Mouse (Mus musculus) limb, embryonic 13.5 days (tissue): ENCODE data around the gene Hmga1b. TPM values are rescaled to one million over a fixed set of nuclear protein-coding genes. Genes with fewer than 3 reads are reported as not detected.

Experiments
- polyA plus RNA-seq: library from polyadenylated mRNA; unstranded; fragments of >200 nt; fragmentation: Nextera tagmentation; extraction: Ambion mirVana; gene quantifications from 2 replicates; pipeline ENCODE4 v1.2.1, GENCODE M21; 2015

Hmga1b gene
- polyA plus RNA-seq, 1 experiment from 2014 or later = 4.9 TPM

Other genes with a start within 250 kb of the Hmga1b start
- 6.3 and 7.3 TPM in 2 replicates for gene Gcgr, start 232.1 kb upstream of the Hmga1b start, polyA plus RNA-seq
- gene Mcrip1, start 213.1 kb upstream of the Hmga1b start, polyA plus RNA-seq = 245 TPM in 2 replicates
- 0.59 and 0.94 TPM in 2 replicates for gene Ppp1r27, start 211.7 kb upstream of the Hmga1b start, polyA plus RNA-seq
- 775 and 791 TPM in 2 replicates for gene P4hb, start 189.5 kb upstream of the Hmga1b start, polyA plus RNA-seq
- 530 and 555 TPM in 2 replicates for gene Arhgdia, start 181.2 kb upstream of the Hmga1b start, polyA plus RNA-seq
- gene Alyref, start 164.4 kb upstream of the Hmga1b start, polyA plus RNA-seq = 480 and 508 TPM in 2 replicates
- 217 and 222 TPM in 2 replicates for gene Anapc11, start 164.4 kb upstream of the Hmga1b start, polyA plus RNA-seq
- gene Npb, start 154.3 kb upstream of the Hmga1b start, polyA plus RNA-seq = 2.3 and 2.8 TPM in 2 replicates
- gene Pcyt2, start 144.9 kb upstream of the Hmga1b start, polyA plus RNA-seq = 150 and 153 TPM in 2 replicates
- gene Sirt7, start 137.6 kb upstream of the Hmga1b start, polyA plus RNA-seq = 25.6 and 28.8 TPM in 2 replicates
- gene Mafg, start 129.2 kb upstream of the Hmga1b start, polyA plus RNA-seq = 27.0 and 28.9 TPM in 2 replicates
- gene Pycr1, start 119.0 kb upstream of the Hmga1b start, polyA plus RNA-seq = 43.7 and 45.6 TPM in 2 replicates
- 0.36 and 1.3 TPM in 2 replicates for gene Myadml2, start 114.6 kb upstream of the Hmga1b start, polyA plus RNA-seq
- gene Notum, start 101.6 kb upstream of the Hmga1b start, polyA plus RNA-seq = 4.3 and 6.5 TPM in 2 replicates
- gene Aspscr1, start 89.8 kb upstream of the Hmga1b start, polyA plus RNA-seq = 128 and 129 TPM in 2 replicates
- 139 and 145 TPM in 2 replicates for gene Cenpx, start 49.1 kb upstream of the Hmga1b start, polyA plus RNA-seq
- 66.2 and 75.4 TPM in 2 replicates for gene Lrrc45, start 48.9 kb upstream of the Hmga1b start, polyA plus RNA-seq
- 66.2 and 70.5 TPM in 2 replicates for gene Rac3, start 41.3 kb upstream of the Hmga1b start, polyA plus RNA-seq
- gene Dcxr, start 35.5 kb upstream of the Hmga1b start, polyA plus RNA-seq = 15.6 and 16.2 TPM in 2 replicates
- 7.7 and 10.1 TPM in 2 replicates for gene Cbr2, start 30.7 kb upstream of the Hmga1b start, polyA plus RNA-seq
- 43.8 and 48.4 TPM in 2 replicates for gene Rfng, start 21.4 kb downstream of the Hmga1b start, polyA plus RNA-seq
- 240 and 241 TPM in 2 replicates for gene Gps1, start 21.5 kb downstream of the Hmga1b start, polyA plus RNA-seq
- 66.6 TPM in 2 replicates for gene Dus1l, start 33.6 kb downstream of the Hmga1b start, polyA plus RNA-seq
- gene Fasn, start 61.8 kb downstream of the Hmga1b start, polyA plus RNA-seq = 49.8 and 53.9 TPM in 2 replicates
- 6.4 TPM in 2 replicates for gene Ccdc57, start 170.1 kb downstream of the Hmga1b start, polyA plus RNA-seq
- gene Slc16a3, start 185.7 kb downstream of the Hmga1b start, polyA plus RNA-seq = 84.1 and 94.1 TPM in 2 replicates
- gene Csnk1d, start 228.5 kb downstream of the Hmga1b start, polyA plus RNA-seq = 133 and 136 TPM in 2 replicates